Mouse (Mus musculus) hindbrain, postnatal 0 days (tissue): ENCODE data around the gene Cntnap1. TPM values are rescaled to one million over a fixed set of nuclear protein-coding genes. Genes with fewer than 3 reads are reported as not detected.

Experiments
- ATAC-seq: fragments of 200-750 bp; cut with Nextera tagmentation; 2 replicates; pipeline ENCODE4 v1.8.0; 2017; ENCODE audit warnings: mild to moderate bottlenecking, moderate TSS enrichment, moderate library complexity
- DNase-seq: peaks from one replicate; pipeline ENCODE4 v3.0.0-alpha.2; 2015; ENCODE audit warnings: low spot score
- H3K27ac ChIP-seq: fragments of 300-500 bp; sonication (generic); 2 replicates; pipeline ENCODE4 v1.5.1; 2014; ENCODE audit warnings: mild to moderate bottlenecking
- H3K27me3 ChIP-seq: fragments of 300-500 bp; sonication (generic); 2 replicates; pipeline ENCODE4 v1.6.1; 2014; ENCODE audit warnings: low read length, mixed read lengths; ENCODE audit not compliant: insufficient read depth
- H3K36me3 ChIP-seq: fragments of 300-500 bp; sonication (generic); 2 replicates; pipeline ENCODE4 v1.6.1; 2014; ENCODE audit warnings: low read length, mixed read lengths; ENCODE audit not compliant: insufficient read depth
- H3K4me1 ChIP-seq: fragments of 300-500 bp; sonication (generic); 2 replicates; pipeline ENCODE4 v1.6.1; 2014; ENCODE audit warnings: antibody characterized with exemption, low read length, mixed read lengths; ENCODE audit not compliant: insufficient read depth
- H3K4me2 ChIP-seq: fragments of 300-500 bp; sonication (generic); 2 replicates; pipeline ENCODE4 v1.6.1; 2014; ENCODE audit warnings: low read depth, mild to moderate bottlenecking, low read length, moderate library complexity, mixed read lengths
- H3K4me3 ChIP-seq: fragments of 300-500 bp; sonication (generic); 2 replicates; pipeline ENCODE4 v1.5.1; 2014; ENCODE audit warnings: low read length
- H3K9ac ChIP-seq: fragments of 300-500 bp; sonication (generic); replicated peaks from 2 replicates; pipeline ENCODE4 v1.6.1; 2014; ENCODE audit warnings: mild to moderate bottlenecking, low read length, moderate library complexity, mixed read lengths
- H3K9me3 ChIP-seq: fragments of 300-500 bp; sonication (generic); 2 replicates; pipeline ENCODE4 v1.6.1; 2016; ENCODE audit warnings: low read length, mixed read lengths
- CTCF ChIP-seq: IDR thresholded peaks from 2 replicates; pipeline ENCODE4 v1.5.1; 2016; ENCODE audit warnings: antibody characterized with exemption, control low read depth, low read depth
- WGBS: fragments of 180-500 bp; shearing (Covaris S2); extraction: QIAGEN DNeasy Blood & Tissue Kit; methylation state at CpG from one replicate; pipeline ENCODE4 v1.1.7; 2014; 5-methylcytosine and 5-hydroxymethylcytosine counted together
- polyA plus RNA-seq: library from polyadenylated mRNA; unstranded; fragments of >200 nt; fragmentation: Nextera tagmentation; extraction: Ambion mirVana; gene quantifications from 2 replicates; pipeline ENCODE4 v1.2.1, GENCODE M21; 2015
- total RNA-seq: library from RNA; depleted of rRNA; stranded (reverse); fragments of >200 nt; gene quantifications from 2 replicates; pipeline ENCODE4 v1.2.3, GENCODE M21; 2014

Cntnap1 gene
- total and polyA plus RNA-seq, 2 experiments from 2014 or later = 6.5 to 28.9 TPM

DNA sequence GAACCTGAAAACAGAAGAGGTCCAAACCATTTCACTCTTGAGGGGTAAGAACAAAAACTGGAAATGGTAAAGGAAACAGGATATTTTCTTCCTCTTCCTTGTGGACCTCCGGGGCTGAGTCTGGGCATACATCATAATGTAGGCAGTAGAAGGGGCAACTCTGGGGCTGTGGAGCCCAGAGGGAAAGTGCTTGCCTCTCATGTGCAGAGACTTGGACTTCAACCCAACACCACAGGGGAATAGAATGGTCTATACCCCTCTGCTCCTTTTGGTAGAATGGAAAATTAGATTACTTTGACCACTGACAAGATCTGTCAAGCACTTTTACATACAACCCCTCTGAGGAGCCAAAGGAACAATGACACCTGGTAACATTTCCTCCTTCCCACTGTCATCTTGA is 24.8 kb downstream of the Cntnap1 start:
- Histone ChIP-seq H3K36me3 (peaks cover 31% of the 10 kb centered on the region), H3K4me2 (no peak overlapping the region), H3K4me3 (no peak overlapping the region), H3K27me3 (no peaks in the 10 kb centered on the region), H3K4me1 (peaks cover 1% of the 10 kb centered on the region; the same call in 1 of the 2 replicates), H3K9me3 (no peaks in the 10 kb centered on the region), H3K27ac (no peak overlapping the region), H3K9ac (no peak overlapping the region)
- WGBS = 95% methylated on average over 1 of the region's 1 CpGs
- no peak for DNase-seq
- no peak for ATAC-seq
- no peak for TF ChIP-seq CTCF

DNA sequence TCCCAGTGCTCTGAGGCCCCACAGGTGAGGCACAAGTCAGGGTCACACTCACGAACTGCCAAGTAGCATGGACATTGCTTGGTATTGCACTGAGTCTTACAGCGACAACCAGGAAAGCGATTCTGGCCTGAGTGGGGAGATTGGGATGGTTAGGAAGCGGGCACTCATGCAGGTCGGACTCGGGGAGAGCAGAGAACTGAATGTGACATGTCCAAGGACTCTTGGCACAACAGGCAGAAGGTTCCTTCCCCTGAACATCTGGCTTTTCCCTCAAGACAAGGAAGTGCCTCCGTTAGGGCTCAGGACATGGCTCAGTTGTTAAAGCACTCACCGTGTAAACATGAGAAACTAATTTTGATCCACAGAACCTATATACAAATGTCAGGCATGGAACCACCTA is 25.2 kb downstream of the Cntnap1 start:
- DNase-seq (no peak), ATAC-seq (no peak)
- TF ChIP-seq CTCF = no peak
- no peak overlapping the region for H3K4me2 ChIP-seq
- no peaks in the 10 kb centered on the region for H3K27me3 ChIP-seq
- no peak overlapping the region for H3K27ac ChIP-seq
- no peaks in the 10 kb centered on the region for H3K9me3 ChIP-seq
- H3K4me3 ChIP-seq = no peak overlapping the region
- H3K36me3 ChIP-seq = peaks cover 34% of the 10 kb centered on the region
- H3K9ac ChIP-seq = no peak overlapping the region
- 86% methylated on average over 8 of the region's 8 CpGs for WGBS
- no peaks in the 10 kb centered on the region for H3K4me1 ChIP-seq

DNA sequence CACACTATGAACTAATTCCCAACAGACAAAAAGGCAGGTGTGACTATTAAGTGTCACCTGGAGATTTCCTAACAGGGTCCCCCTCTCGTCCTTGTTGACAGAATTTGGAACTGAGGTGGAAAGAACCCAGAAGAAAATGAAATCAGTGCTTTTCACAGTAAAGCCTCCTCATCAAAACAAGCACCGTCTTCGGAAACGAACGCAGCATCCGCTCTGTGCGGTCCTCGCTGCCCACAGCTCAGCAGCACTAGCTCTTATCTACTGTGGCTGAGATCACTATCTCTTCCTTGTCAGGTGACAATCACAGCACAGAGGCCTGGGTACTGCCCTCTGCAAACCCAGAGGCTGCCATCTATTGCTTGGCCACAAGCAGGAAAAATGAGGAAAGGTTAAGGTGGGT is 25.9 kb downstream of the Cntnap1 start:
- no peak overlapping the region for H3K9ac ChIP-seq
- WGBS = 95% methylated on average over 8 of the region's 8 CpGs
- ATAC-seq (no peak), DNase-seq (no peak)
- no peaks in the 10 kb centered on the region for H3K9me3 ChIP-seq
- peaks cover 34% of the 10 kb centered on the region for H3K36me3 ChIP-seq
- H3K27ac ChIP-seq = no peak overlapping the region
- H3K4me2 ChIP-seq = no peak overlapping the region
- TF ChIP-seq CTCF = no peak
- no peaks in the 10 kb centered on the region for H3K27me3 ChIP-seq
- H3K4me1 ChIP-seq = no peaks in the 10 kb centered on the region
- H3K4me3 ChIP-seq = no peak overlapping the region

DNA sequence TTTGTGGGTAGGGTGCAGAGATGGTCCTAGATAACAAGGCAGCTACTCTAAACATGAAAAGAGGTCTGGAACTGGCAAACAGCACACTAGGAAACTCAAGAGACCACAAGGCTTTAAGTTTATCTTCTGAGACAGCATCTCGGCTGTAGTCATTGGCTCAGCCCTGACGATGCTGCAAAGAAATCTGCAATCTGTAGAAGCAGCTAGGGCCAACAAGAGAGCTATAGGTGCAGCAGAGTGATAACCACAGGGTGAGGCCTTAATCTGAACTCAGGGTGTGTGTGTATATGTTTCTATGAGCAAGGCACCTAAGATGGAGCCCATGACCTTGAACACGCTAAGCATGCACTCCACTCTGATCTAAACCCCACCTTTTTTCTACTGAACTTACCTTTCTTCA is 29.2 kb downstream of the Cntnap1 start:
- WGBS = 93% methylated on average over 3 of the region's 3 CpGs
- no peaks in the 10 kb centered on the region for H3K4me1 ChIP-seq
- no peaks in the 10 kb centered on the region for H3K27me3 ChIP-seq
- no peaks in the 10 kb centered on the region for H3K9me3 ChIP-seq
- H3K9ac ChIP-seq = no peak overlapping the region
- peaks cover 40% of the 10 kb centered on the region for H3K36me3 ChIP-seq
- TF ChIP-seq CTCF = no peak
- DNase-seq = no peak
- H3K27ac ChIP-seq = no peak overlapping the region
- no peak overlapping the region for H3K4me3 ChIP-seq
- no peak for ATAC-seq
- H3K4me2 ChIP-seq = no peak overlapping the region

DNA sequence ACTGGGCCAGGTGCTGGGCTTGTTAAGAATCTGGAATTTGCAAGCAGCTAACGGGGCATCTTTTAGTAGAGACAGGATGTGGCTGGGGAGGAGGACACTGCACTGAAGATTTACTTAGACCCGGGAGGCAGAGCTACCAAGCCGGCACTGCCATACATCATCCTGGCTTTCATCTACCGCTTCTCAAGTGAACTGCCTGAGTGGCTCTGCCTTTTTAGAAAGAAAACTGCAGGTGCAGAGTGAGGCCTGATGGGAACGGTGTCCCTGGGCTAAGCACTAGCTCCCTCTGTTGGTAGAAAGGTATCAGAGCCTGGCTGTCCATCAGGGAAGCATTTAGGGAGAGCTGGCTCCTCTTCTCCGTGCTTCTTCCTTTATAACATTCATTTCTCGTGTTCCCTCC is 30.7 kb downstream of the Cntnap1 start:
- no peaks in the 10 kb centered on the region for H3K27me3 ChIP-seq
- H3K4me3 ChIP-seq = no peak overlapping the region
- H3K4me2 ChIP-seq = no peak overlapping the region
- peaks cover 40% of the 10 kb centered on the region for H3K36me3 ChIP-seq
- TF ChIP-seq CTCF = peak; percentile 91
- H3K9me3 ChIP-seq = no peaks in the 10 kb centered on the region
- no peak overlapping the region for H3K27ac ChIP-seq
- peak; percentile 70 for ATAC-seq
- WGBS = 17% methylated on average over 7 of the region's 7 CpGs
- peak; percentile 84 for DNase-seq
- H3K4me1 ChIP-seq = no peaks in the 10 kb centered on the region
- no peak overlapping the region for H3K9ac ChIP-seq

DNA sequence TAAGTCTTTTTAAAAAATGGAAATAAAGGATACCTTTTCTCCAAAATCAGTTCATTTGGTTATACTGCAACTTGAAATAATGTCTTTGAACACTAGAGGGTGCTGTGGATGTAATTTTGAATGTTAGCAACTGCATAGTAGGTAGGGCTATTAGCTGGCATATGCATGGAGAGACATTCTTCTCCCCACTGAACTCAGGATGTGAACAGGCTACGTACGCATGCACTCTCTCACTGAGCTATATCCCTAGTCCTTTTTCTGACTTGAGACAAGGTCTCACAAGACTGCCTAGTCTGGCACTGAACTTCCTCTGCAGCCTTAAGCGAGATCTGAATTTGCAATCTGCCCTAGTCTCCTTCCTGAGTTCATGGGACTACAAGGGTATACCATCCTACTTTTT is 41.6 kb downstream of the Cntnap1 start:
- Histone ChIP-seq H3K4me2 (no peak overlapping the region), H3K4me1 (no peaks in the 10 kb centered on the region), H3K9ac (no peak overlapping the region), H3K36me3 (peaks cover 62% of the 10 kb centered on the region), H3K27ac (no peak overlapping the region), H3K27me3 (no peaks in the 10 kb centered on the region), H3K9me3 (no peaks in the 10 kb centered on the region), H3K4me3 (no peak overlapping the region)
- DNase-seq (peak; percentile 94), ATAC-seq (peak; percentile 64; the same call in 1 of the 2 replicates)
- peak; percentile 78 for TF ChIP-seq CTCF
- 42% methylated on average over 3 of the region's 3 CpGs for WGBS

DNA sequence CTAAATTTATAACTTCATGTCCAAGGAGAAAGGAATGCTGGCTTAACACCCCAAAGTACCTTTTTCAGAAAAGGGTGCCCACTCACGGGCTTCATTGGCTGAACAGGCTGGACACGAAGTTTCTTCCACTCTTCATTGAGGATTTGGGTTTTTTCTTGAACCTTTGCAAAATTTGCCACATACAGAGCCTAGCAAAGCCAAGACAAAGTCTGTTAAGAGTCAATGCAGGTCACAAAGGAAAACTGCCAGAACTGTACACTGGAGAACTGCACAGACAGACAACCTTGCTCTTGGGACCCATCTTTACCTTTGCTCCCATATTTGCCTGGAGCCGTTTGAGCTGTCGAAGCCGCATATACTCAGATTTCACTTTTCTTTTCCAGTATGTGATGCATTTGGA is 46.6 kb downstream of the Cntnap1 start:
- ATAC-seq = no peak
- no peak for TF ChIP-seq CTCF
- Histone ChIP-seq H3K4me3 (no peak overlapping the region), H3K9me3 (no peaks in the 10 kb centered on the region), H3K27ac (no peak overlapping the region), H3K9ac (no peak overlapping the region), H3K4me2 (no peak overlapping the region), H3K27me3 (no peaks in the 10 kb centered on the region), H3K36me3 (peaks cover 36% of the 10 kb centered on the region), H3K4me1 (no peaks in the 10 kb centered on the region)
- DNase-seq = no peak
- WGBS = 94% methylated on average over 5 of the region's 5 CpGs
